Mouse (Mus musculus): ENCODE measurements around the gene Chkb. TPM values are rescaled to one million over a fixed set of nuclear protein-coding genes. Genes with fewer than 3 reads are reported as not detected.

Gene Chkb
- polyA plus RNA-seq (2016; fragmentation: Nextera tagmentation; extraction: Ambion mirVana), result 44.0 and 45.1 TPM in 2 replicates

DNA sequence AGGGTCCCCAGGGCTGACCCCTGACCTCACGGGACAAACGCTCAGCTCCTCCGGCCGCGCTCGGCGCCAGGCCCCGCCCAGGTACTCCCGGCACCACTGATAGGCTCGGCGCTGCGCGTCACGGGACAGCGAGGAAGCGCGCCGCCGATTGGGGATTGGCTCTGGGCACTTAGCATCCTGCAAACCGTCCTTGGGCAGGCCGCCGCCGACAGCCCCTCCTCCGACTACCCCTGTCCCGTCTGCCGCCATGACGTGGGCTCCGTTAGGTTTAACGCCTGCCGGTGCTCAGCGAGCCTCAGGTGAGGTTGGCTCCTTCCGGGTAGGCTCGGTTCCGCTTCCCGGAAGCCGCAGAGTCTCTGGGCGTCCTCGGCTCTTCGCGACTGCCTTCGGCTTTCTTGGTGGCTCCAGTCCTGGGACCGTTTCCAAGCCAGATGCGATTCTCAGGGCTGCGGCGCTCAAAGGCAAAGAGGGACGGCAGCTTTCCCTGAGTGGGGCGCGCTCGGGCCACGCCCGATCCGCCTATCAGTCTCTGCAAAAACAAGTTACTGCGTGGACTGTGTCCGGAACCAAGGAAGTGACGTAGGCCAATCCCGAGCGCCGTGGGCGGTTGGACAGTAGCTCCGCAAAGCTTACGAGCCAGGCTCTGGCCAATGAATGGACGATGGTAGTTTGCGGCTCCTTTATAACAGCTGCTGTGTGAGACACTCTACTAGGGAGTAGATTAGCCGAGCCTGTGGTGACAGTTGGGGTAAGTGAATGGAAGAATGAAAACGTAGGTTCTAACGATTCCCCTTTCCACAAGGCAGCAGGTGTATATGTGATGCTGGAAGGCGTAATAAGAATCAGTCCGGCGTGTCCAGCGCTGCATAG, at the start of gene Chkb, which contains the start of the genes C730034F03Rik and Gm44502:
Gene Chkb (minus strand): TSS at position 557 of the 870 bp plus-strand sequence.
Gene C730034F03Rik (plus strand): TSS at position 238 of the 870 bp plus-strand sequence.
Gene Gm44502 (minus strand): TSS at position 345 of the 870 bp plus-strand sequence.
- no peaks in the 10 kb centered on the region for H3K9me3 ChIP-seq
- H3K36me3 ChIP-seq (replicated peaks), result peaks cover 31% of the 10 kb centered on the region
- H3K27me3 ChIP-seq (ENCODE audit: poor library complexity, severe bottlenecking), result 0 out of 2 replicates have a peak, but pooled peaks cover 5% of the 10 kb centered on the region
- peaks cover 43% of the 10 kb centered on the region for H3K4me1 ChIP-seq
- H3K27ac ChIP-seq, result peak within 1 kb of the TSS; percentile 96
- DNase-seq (ENCODE audit: extremely low spot score, low spot score), result peak; percentile 93
- WGBS, result under 1% methylated on average over 70 of the region's 70 CpGs
- H3K4me3 ChIP-seq, result peak within 1 kb of the TSS; percentile 86

DNA sequence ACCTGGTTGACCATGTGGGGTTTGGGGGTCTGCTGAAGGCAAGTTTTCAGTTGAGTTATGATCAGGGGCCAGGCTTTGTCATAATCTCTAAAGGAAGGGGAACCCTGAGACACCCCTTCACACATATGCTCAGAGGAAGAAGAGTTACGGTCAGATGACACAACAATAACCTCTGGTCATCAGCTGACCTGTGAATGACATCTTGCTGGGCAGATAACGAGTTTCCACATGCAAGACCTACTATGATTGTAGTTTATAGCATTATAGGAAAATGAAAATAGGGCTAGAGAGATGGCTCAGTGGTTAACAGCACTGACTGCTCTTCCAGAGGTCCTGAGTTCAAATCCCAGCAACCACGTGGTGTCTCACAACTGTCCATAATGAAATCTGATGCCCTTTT, 48.9 kb upstream of the Chkb start:
- Histone ChIP-seq H3K27me3 (ENCODE audit: poor library complexity, severe bottlenecking) (peaks cover 16% of the 10 kb centered on the region), H3K4me1 (peaks cover 40% of the 10 kb centered on the region), H3K9me3 (no peaks in the 10 kb centered on the region), H3K27ac (no peak overlapping the region), H3K36me3 (replicated peaks) (no peaks in the 10 kb centered on the region), H3K4me3 (no peak overlapping the region)
- WGBS, result 91% methylated on average over 3 of the region's 3 CpGs
- DNase-seq (ENCODE audit: extremely low spot score, low spot score), result no peak

DNA sequence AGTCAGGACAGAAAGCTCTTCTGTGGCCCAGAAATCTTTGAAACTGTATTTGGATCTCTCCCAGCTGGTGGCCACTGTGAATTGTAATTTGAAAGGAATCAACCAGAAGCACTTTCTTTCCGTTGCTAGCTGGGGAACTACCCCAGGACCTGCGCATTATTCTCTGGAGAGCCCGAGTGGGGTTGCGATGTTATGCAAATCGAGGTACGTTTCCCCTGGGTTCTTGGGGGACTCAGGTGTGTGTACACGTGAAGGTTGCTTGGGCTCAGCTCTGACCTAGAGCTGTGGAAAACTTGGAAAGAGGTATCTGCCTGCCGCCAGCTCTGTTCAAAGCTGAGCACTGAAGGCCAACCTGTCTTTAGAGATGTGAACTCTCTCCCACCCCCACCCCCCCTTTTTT, 48.1 kb upstream of the Chkb start:
- H3K4me3 ChIP-seq, result no peak overlapping the region
- H3K9me3 ChIP-seq, result no peaks in the 10 kb centered on the region
- DNase-seq (ENCODE audit: extremely low spot score, low spot score), result no peak
- peaks cover 16% of the 10 kb centered on the region for H3K27me3 ChIP-seq (ENCODE audit: poor library complexity, severe bottlenecking)
- no peak overlapping the region for H3K27ac ChIP-seq
- WGBS, result 45% methylated on average over 8 of the region's 8 CpGs
- peaks cover 40% of the 10 kb centered on the region for H3K4me1 ChIP-seq
- H3K36me3 ChIP-seq (replicated peaks), result no peaks in the 10 kb centered on the region

DNA sequence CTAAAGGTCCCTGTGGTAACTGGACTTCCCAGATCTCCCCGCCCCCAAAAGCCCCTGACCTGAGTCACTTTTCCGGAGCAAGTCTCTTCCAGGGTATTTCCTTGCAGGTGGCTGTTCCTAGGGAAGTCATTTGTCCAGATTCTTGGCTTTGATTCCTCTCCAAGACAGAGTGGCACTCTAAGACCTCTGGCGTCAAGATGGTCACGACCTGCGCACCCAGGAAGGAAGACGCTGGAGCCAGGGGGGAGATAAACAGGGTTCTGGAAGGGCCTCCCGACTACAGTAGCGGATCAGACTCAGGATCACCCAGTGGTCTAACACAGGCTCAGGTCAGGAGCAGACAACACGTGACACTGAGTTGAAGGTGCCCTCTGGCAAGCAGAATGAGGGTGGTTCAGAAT, 47.4 kb upstream of the Chkb start, which contains the start of gene Arsa:
Gene Arsa (minus strand): TSS at position 335 of the 401 bp plus-strand sequence.
- H3K4me1 ChIP-seq, result peaks cover 40% of the 10 kb centered on the region
- WGBS, result 34% methylated on average over 9 of the region's 9 CpGs
- H3K9me3 ChIP-seq, result no peaks in the 10 kb centered on the region
- H3K27ac ChIP-seq, result peak within 1 kb of the TSS; percentile 86
- no peaks in the 10 kb centered on the region for H3K36me3 ChIP-seq (replicated peaks)
- peak within 1 kb of the TSS; percentile 71 for H3K4me3 ChIP-seq
- DNase-seq (ENCODE audit: extremely low spot score, low spot score), result no peak
- H3K27me3 ChIP-seq (ENCODE audit: poor library complexity, severe bottlenecking), result peaks cover 16% of the 10 kb centered on the region

DNA sequence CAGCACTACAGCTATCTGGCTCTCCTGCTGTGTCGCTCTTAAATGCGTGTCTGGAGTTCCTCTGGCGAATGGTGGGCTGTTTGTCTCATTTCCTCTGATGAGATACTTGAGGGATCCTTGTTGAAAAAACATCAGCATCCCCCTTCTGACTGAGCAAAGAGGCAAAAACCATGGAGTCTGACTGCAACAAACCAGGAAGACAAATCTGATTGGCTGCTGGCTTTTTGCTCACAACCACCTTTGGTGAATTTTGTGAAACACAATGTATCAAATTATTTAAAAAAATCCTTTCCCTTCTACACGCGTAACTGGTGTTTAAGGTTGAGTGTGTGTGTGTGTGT, 46.7 kb upstream of the Chkb start:
- Histone ChIP-seq H3K27me3 (ENCODE audit: poor library complexity, severe bottlenecking) (peaks cover 16% of the 10 kb centered on the region), H3K27ac (peak overlapping the region; percentile 86)

DNA sequence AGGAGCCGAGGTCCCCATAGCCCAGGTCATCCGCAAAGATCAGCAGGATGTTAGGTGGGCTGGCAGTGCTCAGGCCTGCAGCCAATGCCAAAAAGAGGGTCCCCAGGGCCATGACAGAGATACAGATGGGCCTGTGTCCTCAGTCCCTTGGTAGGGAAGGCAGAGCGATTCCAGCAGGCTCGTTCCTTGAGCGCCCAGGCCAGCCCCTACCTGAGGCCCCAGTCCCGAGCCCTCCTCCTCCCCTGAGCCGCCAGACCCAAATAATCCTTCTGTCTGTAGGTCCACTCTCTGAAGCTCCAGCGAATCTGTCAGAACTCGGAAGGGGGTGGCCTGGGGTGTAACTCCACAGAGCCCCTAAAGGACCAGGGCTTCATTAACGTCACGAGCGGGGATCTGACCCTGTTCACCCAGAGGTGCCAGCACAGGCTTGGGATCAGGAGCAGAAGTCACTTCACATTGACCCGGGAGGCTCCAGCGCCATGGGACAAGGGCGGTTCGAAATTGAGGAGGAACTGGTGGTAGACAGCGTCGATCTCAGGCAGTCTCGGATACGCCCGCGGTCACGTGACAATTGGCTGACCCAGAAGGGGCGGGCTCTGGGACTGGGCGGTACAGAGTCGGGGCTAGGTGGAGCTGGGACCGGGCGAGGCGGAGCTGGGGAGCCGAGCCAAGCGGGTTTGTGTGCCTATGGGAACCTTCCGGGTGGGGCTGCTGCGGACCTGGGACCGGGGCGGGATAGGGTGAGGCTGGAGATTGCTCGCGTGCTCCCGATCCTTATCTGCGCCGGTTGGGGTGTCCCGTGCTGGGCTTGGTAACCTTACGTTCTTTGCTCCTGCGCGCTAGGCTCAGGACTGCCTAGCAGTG, 46.1 kb upstream of the Chkb start:
- Histone ChIP-seq H3K4me1 (peaks cover 40% of the 10 kb centered on the region), H3K36me3 (replicated peaks) (no peaks in the 10 kb centered on the region), H3K27me3 (ENCODE audit: poor library complexity, severe bottlenecking) (peaks cover 16% of the 10 kb centered on the region), H3K9me3 (no peaks in the 10 kb centered on the region), H3K27ac (peak overlapping the region; percentile 86), H3K4me3 (peak overlapping the region; percentile 71)
- 10% methylated on average over 44 of the region's 44 CpGs for WGBS
- peak; percentile 89 for DNase-seq (ENCODE audit: extremely low spot score, low spot score)

More for the DNA sequence above, 46.7 kb upstream of the Chkb start:
- Histone ChIP-seq H3K4me3 (peak overlapping the region; percentile 71), H3K9me3 (no peaks in the 10 kb centered on the region), H3K36me3 (replicated peaks) (no peaks in the 10 kb centered on the region), H3K4me1 (peaks cover 40% of the 10 kb centered on the region)
- WGBS, result 15% methylated on average over 5 of the region's 5 CpGs
- no peak for DNase-seq (ENCODE audit: extremely low spot score, low spot score)

DNA sequence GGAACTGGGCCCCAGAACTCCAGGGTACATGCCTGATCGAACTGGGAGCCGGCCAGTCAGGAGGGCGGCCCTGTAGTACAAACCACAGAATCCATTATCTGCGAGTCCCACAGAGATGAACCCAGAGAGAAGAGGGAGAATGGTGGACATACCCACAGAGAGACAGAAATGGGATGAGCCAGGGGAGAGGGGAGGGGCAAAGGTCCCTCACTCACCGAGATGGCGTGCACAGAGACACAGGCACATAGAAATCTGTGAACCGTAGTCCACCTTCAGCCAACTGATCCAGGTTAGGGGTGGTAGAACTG, 45.5 kb upstream of the Chkb start:
- H3K4me1 ChIP-seq, result peaks cover 37% of the 10 kb centered on the region
- DNase-seq (ENCODE audit: extremely low spot score, low spot score), result no peak
- H3K27ac ChIP-seq, result peak overlapping the region; percentile 86
- WGBS, result 82% methylated on average over 7 of the region's 7 CpGs
- H3K27me3 ChIP-seq (ENCODE audit: poor library complexity, severe bottlenecking), result peaks cover 16% of the 10 kb centered on the region
- no peaks in the 10 kb centered on the region for H3K9me3 ChIP-seq
- H3K36me3 ChIP-seq (replicated peaks), result no peaks in the 10 kb centered on the region
- peak overlapping the region; percentile 71 for H3K4me3 ChIP-seq

DNA sequence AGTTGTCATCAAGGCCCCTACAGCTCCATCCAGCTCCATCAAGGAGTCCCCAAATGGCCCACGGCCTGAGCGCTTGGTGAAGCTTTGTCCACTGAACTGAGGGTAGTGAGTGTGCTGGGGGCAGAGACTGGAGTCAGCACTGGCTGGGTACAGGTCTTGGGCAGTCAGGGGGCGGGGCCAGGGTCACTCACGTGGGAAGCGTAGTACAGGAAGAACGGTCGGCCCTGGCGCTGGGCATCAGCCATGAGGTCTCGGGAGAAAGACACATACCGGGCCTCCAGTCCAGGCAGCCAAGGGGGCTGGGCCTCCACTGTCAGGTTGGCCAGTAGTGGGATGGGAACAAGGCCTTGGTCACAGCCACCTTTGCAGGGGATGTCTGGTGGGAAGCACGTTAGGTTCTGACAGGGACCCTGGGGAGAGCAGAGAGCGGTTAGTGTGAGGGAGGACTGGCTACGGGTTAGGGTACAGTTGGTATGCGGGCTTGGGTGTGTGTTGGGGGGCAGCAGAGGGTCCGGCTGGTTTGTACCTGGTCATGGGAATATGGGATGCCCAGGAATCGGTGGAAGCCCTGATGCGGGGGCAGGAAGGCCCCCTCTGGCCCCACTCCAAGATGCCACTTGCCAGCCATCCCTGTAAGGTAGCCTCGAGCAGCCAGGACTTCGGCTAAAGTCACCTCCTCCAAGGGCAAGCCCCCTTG, 45.0 kb upstream of the Chkb start:
- Histone ChIP-seq H3K27ac (0 out of 2 replicates have a peak overlapping the region, but pooled peaks have one; percentile 15), H3K9me3 (no peaks in the 10 kb centered on the region), H3K27me3 (ENCODE audit: poor library complexity, severe bottlenecking) (peaks cover 16% of the 10 kb centered on the region), H3K36me3 (replicated peaks) (no peaks in the 10 kb centered on the region), H3K4me1 (peaks cover 37% of the 10 kb centered on the region), H3K4me3 (peak overlapping the region; percentile 71; the same call in 1 of the 2 replicates)
- 93% methylated on average over 19 of the region's 19 CpGs for whole genome bisulfite sequencing
- DNase-seq (ENCODE audit: extremely low spot score, low spot score), result no peak

DNA sequence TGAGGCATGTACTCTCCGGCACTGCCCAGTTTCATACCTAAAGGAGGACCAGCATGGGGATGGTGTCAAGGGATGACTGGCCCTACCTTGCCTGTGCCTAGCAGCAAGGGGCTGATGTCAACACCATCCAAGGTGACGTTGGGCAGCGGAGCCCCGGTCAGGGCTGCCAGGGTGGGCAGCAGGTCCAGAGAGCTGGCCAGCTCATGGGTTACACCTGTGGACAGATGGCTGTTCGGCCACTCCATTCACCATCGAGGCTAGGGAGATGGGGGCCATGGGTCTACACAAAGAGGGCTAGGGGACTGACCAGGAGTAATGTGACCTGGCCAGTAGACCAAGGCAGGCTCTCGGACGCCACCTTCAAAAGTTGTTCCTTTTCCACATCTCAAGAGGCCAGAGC, 44.2 kb upstream of the Chkb start:
- H3K36me3 ChIP-seq (replicated peaks), result no peaks in the 10 kb centered on the region
- no peak overlapping the region for H3K27ac ChIP-seq
- DNase-seq (ENCODE audit: extremely low spot score, low spot score), result no peak
- H3K4me1 ChIP-seq, result peaks cover 37% of the 10 kb centered on the region
- peaks cover 16% of the 10 kb centered on the region for H3K27me3 ChIP-seq (ENCODE audit: poor library complexity, severe bottlenecking)
- no peak overlapping the region for H3K4me3 ChIP-seq
- no peaks in the 10 kb centered on the region for H3K9me3 ChIP-seq
- 96% methylated on average over 8 of the region's 8 CpGs for WGBS

DNA sequence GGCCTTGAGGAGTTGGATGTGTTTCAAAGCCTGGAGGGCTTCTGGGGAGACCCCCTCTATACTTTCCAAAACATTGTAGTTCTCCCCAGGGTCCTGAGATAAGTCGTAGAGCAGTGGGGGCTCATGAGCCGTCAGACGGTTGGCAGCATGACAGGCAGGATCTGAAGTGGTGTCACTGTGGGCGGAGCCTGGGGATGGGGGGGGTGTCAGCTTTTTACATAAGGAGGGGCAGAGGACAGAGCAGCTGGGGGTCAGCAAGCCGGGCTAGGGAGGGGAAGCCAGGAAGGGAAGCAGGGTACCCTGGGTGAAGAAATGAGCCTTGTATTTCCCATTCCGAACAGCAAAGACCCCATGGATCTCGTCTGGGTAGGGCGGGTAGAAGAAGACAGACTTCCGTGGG, 43.7 kb upstream of the Chkb start:
- 92% methylated on average over 9 of the region's 9 CpGs for WGBS
- H3K9me3 ChIP-seq, result no peaks in the 10 kb centered on the region
- no peaks in the 10 kb centered on the region for H3K36me3 ChIP-seq (replicated peaks)
- peaks cover 37% of the 10 kb centered on the region for H3K4me1 ChIP-seq
- no peak overlapping the region for H3K4me3 ChIP-seq
- peaks cover 15% of the 10 kb centered on the region for H3K27me3 ChIP-seq (ENCODE audit: poor library complexity, severe bottlenecking)
- no peak overlapping the region for H3K27ac ChIP-seq
- DNase-seq (ENCODE audit: extremely low spot score, low spot score), result no peak

DNA sequence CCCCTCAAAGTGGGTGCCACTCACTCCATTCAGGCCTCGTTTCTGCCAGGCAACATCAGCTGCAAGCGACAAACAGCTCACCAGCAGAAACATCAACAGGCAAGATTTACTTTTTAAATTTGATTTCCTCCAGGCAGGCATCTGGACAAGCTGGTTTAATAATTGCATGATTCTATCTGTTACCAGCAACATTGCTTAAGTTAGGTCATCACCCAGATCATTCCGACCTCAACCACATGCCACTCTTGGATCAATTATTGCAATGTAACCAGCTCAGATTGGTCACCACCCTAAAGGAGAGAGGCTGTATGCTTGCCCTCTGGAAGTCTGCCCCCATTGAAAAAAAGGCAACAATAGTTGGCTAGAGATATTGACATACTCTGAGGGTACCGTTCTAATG, 41.8 kb upstream of the Chkb start:
- Histone ChIP-seq H3K27ac (no peak overlapping the region), H3K4me3 (no peak overlapping the region), H3K9me3 (no peaks in the 10 kb centered on the region), H3K36me3 (replicated peaks) (no peaks in the 10 kb centered on the region), H3K4me1 (peaks cover 21% of the 10 kb centered on the region), H3K27me3 (ENCODE audit: poor library complexity, severe bottlenecking) (no peaks in the 10 kb centered on the region)
- DNase-seq (ENCODE audit: extremely low spot score, low spot score), result no peak
- WGBS, result 91% methylated on average over 4 of the region's 4 CpGs

DNA sequence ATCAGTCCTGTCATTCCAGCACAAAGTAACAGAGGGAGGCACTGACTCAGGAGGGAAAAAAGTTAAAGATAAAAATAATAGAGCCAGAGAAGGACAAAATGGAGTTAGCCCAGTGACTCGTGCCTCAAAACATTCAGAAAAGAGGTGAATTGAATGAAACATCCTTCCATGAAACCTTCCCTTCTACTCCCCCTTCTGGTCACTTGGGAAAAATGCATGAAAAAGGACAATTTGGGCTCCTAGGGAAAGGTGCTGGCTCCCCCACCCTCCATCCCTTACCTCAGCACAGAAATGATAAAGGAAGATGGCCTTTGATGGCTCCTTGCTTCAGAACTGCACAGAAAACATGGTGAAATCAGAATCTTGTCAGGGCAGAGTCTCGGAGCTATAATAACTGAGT, 38.9 kb upstream of the Chkb start:
- no peak overlapping the region for H3K27ac ChIP-seq

More for the DNA sequence above, 38.9 kb upstream of the Chkb start:
- Histone ChIP-seq H3K9me3 (no peaks in the 10 kb centered on the region), H3K36me3 (replicated peaks) (no peaks in the 10 kb centered on the region), H3K4me1 (peaks cover 6% of the 10 kb centered on the region), H3K4me3 (no peak overlapping the region), H3K27me3 (ENCODE audit: poor library complexity, severe bottlenecking) (no peaks in the 10 kb centered on the region)
- no peak for DNase-seq (ENCODE audit: extremely low spot score, low spot score)
- 39% methylated on average over 2 of the region's 2 CpGs for WGBS
